Mouse (Mus musculus) frontal cortex, adult 2 months (tissue): Measurements from ENCODE around the gene Mn1. TPM values are rescaled to one million over a fixed set of nuclear protein-coding genes. Genes with fewer than 3 reads are reported as not detected.

Experiments used
- DNase-seq, 2 experiments: peaks; one replicate each; pipeline ENCODE4 v3.0.0; 2022; ENCODE audit warnings: low spot score in 1 of 2; ENCODE audit errors: extremely low spot score in 1 of 2
- polyA plus RNA-seq: library from polyadenylated mRNA; depleted of rRNA; stranded (reverse); fragments of >200 nt; gene quantifications from 2 replicates; pipeline ENCODE4 v1.2.3, GENCODE M21; 2012

Gene Mn1
- polyA plus RNA-seq, 1 experiment: 12.7 TPM

DNA sequence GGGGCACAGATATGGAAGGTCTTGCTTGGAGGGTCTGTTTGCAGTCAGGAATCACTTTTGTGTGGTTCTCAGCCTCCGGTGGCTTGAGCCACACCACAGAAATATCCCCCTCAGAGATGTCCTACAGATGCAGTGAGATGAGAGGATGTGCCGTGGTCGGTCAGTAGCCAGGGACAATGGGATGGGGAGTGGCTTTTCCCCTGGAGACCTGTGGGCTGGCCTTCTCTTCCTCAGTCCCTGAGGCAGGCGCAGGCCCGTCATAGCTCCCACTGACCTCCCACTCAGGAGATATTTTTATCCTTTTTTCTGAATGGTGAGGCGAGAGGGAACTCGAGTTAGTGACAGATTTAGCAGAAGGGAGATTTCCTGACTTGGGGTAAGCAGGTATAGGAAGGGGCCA is 12.6 kb downstream of the Mn1 start:
- DNase-seq: peak in 1 of 2 experiments; percentile 68

DNA sequence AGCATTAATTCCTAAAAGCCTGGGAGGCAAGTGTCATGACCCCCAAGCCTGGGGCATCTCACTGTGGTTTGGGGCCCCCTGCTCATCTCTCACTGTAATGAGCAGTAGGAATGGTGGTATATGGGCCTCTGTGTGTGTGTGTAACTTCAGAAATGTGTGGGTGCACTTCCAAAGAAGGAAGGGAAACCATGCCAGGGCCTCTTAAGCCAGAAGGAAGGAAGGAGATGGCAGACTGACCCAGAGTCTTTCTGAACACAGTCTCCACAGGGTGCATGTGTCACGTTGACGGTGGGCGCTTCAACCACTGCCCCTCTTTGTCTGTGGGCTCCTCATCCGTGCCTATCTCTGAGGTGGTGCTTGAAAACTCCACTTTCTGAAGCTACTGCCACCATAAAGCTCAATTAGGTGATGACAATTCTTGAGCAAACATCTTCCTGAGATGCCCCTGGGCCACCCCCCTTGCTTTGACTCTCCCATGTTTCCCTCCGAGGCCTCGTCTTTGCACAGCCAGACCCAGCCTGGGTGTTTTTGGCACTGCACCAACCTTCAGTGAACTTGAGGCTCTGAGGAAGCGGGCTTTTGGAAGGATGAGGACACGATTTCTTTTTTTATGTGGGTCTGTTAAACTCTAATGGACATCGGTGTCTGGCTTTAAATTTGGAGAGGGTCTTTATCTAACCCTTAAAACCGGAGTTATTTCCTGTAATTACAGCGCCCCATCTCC is 14.0 kb downstream of the Mn1 start:
- no peak for DNase-seq

DNA sequence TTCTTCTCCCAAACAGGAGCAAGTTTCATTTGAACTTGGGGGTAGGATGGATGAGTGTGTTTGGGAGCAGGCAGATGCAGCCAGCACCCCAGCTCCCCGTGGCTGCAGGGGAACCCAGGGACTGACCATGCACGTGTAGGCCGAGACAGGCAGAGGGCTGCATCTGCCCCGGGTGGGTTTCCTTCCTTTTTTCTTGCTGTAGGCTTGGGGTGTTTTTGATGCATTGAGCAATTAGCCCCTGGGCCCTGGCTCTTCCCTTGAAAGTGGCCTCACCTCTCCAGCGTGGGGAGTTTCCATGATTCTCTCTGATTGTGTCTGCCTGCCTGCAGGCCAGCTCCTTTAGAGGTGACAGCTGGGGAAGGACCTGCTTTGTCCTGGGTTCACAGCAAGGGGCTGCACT is 15.7 kb downstream of the Mn1 start:
- no peak for DNase-seq

DNA sequence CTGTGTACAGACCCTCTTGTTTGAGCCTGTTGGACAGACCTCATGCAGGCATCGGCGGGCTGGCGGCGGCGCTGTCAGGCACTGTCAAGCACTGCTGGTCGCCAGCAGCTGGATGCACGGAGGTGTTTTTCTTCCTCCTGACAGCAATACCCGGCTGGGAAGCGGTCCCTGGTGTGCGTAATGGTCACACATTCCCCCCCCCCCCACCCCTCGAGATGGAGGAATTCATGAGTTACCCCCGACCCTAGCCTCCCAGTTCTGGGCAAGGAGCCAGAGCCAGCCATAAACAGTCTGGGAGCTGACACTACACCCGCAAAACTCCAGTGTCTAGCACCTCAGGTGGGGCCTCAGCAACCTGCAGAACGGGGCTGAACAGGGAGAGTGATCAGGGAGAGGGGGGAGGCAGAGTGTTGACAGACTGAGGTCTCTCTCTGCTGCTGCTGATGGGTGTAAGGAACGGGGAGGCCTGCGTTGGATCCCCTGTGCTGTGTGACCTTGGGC is 17.2 kb downstream of the Mn1 start:
- no peak for DNase-seq

DNA sequence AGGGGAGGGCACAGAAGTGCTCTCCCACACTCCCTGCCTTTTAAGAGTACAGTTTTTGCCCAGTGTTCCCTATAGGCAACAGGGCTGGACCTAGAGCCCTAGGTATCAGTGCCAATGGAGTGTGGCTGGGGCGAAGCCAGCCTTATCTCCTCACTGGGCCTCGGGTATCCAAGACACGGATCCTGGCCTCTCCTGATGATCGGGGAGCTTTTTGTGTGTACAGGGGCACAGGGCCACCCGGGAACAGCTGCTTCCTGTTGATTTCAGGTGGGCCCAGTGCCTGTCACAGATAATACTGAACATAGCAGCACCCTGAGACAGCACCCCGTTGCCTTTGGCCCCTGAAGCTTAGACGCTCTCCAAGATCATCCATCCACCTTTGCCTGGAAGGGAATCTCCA is 19.1 kb downstream of the Mn1 start:
- DNase-seq: no peak

DNA sequence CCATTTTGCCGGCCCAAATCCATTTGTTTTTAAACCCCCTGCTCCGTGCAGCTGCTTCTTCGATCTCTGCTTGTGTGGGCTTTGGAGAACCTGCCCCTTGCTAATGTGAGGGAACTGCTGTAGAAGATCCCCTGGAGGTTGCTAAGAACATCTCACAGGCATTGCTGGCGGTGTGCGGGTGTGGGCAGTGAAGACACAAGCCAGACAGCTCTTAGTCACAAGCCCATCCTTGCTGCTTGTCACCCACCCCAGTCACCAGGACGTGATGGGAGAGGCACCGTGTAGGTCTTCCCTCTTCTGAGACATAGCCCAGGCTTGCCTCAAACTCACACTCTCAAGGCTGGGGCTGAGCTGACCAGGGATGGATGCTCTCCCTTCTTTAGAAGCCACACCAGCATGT is 20.0 kb downstream of the Mn1 start:
- DNase-seq: peak; percentile 64 to 73

DNA sequence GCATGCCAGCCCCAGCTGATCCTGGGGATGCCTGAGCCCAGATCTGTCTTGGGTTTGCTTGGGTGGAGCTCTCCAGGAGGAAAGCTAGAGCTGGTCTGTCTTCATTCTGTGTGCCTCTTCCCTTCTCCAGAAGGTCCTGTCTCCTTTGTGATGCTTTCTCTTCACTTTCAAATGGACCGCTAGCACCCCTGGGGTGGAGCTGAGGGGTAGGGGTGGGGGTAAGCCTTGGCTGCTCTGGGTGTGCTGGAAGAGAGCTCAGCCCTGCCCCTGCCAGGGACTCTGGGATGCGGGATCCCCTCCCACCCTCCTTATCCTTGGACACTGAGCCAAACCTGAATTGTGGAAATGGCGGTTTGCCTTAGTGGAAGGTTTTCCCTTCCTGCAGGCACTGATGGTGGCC is 21.2 kb downstream of the Mn1 start:
- no peak for DNase-seq

DNA sequence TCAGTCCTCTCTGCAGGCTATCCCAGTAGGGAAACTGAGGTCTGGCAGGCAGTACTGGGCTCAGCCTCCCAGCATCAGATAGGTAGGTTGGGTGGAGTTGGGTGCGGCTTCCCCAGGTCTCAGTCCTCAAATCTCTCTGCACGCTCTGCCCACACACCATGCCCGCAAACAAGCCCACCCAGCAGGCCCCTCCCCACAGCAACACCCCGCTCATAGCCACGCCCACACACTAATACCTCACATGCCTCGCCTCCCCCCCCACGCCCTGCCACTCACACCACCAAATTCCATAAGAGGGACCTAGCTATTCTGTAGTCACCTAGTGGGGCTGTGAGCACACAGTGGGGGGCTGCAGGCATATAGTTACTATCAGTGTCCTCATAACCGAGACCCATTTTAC is 21.7 kb downstream of the Mn1 start:
- DNase-seq: no peak

DNA sequence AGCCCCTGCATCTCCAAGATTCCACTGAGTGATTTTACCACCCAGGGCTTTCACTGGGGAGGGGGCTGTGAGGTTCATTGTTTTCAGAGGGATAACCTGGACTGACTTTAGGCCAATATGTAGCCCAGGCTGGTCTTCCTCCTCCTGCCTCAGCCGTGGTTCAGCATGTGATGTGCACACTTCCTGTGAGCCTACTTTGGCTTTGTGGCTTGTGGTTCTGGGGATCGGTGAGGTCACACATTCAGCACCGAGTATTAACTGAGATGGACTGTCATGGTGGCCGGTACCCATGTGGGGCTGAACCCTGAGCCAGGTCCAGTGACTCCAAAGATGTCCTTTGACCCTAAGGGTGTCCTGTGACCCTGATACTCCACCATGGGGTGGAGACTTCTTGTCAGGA is 23.1 kb downstream of the Mn1 start:
- DNase-seq: no peak

DNA sequence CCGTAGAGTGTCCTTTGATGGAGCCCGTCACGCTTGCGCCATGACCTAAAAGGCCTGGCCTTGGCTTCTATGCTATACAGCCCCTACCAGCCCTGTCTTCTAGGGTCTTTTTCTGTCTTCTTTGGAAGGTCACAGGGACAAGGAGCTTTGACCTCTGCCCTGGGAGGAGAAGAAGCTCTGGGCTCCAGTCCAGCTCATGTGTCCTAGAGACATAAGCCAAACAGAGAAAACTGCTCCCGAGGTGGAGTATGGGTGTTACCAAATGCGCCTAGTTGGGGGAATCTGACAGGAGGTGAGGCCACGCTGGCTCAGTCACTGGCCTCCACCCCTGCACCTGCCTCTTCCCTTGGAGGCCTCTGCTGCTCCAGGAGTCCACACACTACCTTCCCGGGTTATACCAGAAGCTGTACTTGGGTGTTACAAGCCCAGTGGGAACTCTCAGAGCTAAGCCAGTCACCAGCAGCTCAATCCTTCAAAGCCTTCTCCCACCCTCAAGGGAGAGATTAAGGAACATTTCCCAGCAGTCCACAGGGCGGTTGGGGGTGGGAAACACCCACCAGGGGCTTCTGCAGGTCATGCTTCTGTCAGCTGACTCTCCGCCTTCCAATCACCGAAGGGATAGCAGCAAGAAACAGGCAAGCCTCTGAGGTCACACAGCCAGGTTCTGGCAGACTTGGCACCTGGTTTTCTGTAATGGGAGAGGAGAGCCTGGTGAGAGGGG is 25.1 kb downstream of the Mn1 start:
- DNase-seq: no peak

DNA sequence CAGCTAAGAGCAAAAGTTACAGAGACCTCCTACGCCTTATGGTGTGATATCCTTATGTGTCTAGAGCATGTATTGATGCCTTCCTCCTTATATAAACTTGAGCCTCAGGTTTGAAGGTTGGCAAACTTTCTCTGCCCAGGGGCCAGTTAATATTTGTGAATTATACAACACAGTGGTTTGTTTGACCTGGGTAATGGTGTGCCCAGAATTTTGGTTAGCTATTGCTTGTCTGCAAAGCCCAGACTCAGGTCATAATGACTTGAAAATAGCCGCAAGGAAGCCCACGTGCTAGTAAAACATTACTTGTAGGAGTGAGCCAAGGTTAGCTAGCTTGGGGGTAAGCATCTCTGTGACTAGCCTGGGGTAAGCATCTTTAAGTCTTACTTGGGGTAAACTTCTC is 26.5 kb downstream of the Mn1 start:
- DNase-seq: no peak

DNA sequence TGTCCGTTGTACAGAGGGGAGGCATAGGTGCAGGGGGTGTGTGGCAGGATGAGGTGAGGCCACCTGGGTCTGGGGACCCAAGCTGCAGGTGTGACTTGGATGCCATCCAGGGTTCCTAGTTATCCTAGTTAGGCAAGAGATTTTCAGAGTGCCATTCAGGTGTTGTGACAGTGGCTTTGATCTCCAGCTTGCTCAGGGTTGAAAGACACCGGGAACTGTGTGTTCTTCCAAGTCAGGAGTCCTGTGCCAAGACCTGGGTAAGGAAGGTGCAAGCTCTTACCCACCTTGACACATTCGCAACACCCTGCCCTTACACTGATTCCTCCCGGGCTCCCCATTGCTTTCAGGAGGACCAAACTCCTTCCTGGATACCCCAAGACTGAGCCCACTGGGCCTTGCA is 27.2 kb downstream of the Mn1 start:
- DNase-seq: no peak

DNA sequence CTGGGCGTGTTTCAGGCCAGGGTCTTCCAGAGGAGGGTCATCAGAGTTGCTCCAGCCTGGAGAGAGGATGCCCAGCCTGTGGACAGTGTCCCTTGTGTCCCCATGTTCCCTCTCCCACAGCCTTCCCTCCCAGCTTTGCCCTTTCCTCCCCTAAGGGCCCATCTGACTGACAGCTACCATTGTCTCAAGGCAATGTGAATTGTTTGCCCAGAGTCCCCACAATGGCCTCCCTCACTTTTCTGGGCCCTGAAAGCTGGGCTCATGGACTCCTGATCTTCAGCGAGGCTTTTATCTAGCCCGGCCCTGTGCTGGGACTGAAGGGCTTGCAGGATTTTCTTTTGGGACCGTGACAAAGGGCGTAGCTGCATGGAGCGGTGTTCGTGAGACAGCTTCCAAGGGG is 29.5 kb downstream of the Mn1 start:
- no peak for DNase-seq

DNA sequence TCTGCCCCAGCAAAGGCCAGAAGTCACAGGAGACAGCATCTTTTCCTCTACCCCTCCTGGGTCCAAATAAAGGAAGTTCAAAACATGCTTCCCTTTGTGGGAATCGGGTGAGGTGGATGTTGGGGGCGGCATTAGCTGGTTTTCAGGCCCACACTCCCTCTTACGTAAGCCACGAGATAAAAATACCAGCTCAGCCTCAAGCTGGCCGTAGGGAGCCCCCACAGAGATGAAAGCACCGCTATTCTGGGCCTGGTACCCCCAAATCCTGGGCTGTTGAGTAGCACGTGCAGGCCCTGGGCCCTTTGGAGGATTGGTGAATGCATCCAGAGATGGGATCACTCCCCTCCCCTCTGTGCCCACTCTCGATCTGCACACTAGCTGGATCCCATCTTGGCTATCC is 32.5 kb downstream of the Mn1 start:
- DNase-seq: peak; percentile 53 to 82

DNA sequence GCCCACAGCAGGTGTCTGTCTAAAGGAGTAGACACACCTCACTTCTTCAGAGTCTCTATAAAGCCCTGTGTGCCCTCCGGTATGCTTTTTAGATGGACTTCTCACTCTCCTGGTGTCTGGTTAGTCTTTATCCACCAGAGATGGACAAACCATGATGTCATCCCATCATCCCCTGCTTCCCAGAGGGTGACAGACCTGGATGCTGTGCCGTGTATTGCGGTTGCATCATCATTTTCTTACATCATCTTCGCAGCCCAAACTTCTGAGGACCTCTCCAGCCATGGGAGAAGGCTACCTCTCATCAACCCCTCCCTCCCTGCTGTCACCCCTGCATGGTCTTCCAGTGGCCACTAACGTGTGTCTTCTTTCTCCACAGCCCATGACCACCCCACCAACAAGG is 37.1 kb downstream of the Mn1 start:
- DNase-seq: no peak

DNA sequence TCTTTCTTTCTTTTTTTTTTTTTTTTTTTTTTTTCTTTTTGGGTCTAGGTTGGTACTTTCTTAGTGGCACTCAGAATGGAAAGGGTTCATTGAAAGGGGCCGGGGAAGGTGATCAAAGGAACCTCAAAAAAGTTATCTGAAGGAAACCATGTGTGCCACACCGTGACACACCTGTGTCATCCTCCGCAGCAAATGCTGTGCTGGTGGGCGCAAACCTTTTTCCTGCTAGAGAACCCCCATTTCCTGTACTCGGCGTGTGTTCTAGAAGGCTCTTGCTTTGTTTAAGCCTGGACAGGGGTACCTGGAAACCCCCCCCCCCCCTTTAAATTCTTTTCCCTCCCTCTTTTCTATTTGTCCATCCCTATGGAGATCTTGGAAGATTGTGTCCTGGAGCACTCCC is 37.7 kb downstream of the Mn1 start:
- DNase-seq: no peak

DNA sequence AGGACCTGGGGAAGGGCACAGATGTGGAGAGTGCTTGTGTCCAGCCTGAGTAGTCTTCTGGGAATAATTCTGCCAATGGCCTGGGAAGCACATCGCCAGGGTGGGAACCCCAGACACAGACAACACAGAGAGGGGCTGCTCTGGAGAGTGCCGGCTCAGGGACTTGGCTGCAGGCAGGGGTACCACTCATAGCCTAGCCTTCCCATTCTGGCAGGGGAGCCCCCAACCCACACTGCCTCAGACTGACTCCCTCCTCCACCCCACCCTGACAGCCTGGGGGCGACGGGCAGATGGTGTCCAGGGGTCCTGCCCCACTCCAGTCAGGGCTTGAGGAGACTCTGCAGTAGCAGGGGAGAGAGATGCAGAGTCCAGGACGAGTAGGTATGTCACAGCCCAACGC is 41.5 kb downstream of the Mn1 start:
- no peak for DNase-seq

DNA sequence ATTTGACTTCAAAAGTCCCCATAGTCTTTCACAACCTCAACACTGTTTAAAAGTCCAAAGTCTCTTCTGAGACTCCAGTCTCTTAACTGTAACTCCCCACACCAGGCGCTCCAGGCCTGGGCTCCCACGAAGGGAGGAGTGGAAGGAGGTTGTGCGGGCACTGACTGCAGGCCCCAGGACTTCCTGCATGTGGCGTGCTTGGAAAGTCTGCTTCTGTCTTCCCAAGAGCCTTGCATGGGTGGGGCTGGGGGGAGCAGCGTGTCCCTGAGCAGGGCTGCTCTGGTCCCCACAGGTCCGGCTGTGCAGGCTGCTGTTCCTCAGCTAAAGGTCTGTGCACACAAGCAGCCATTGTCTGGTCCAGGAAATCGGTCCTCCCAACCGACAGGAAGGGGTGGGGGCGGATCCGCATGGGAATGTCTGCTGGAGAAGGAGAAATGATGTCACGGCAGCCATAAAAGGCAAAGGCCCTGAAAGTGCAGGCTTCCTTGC is 48.7 kb downstream of the Mn1 start:
- DNase-seq: peak in 1 of 2 experiments; percentile 45

DNA sequence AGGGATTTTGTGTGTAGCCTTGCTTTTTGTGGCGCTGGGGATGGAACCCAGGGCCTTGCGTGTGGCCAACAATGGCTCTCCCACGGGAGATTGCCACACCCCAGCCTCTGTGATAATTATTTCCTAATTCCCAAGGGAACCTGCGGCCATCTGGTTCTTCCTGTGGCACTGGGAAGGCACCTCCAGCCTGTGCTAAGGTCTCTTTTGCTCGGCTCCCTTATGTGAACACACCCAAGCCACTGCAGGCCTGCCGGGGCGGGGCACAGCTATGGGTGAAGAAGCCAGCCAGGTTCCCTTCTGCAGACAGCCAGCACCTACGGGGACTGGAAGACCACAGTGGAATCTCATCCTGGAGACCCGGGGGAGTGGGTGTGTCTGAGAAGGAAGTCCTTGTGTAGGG is 49.3 kb downstream of the Mn1 start:
- no peak for DNase-seq

DNA sequence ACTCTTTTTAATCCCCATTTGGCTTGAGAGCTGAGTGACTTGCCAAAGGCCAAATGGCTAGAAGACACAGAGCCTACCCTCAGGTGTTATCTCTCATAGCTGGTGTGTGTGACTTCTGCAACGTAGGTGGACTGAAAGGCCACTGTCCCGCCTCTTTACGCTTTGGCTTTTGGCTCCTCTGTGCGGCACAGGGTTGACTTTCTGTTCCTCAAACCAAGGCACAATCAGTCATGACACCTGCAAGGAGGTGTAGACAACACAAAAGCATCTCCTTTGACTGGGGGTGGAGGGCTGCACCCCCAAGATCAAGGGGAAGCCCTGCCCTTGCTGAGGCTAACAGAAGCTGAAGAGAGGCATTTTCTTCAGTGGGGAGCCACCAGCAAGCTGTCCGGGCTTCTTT is 50.5 kb downstream of the Mn1 start:
- no peak for DNase-seq

DNA sequence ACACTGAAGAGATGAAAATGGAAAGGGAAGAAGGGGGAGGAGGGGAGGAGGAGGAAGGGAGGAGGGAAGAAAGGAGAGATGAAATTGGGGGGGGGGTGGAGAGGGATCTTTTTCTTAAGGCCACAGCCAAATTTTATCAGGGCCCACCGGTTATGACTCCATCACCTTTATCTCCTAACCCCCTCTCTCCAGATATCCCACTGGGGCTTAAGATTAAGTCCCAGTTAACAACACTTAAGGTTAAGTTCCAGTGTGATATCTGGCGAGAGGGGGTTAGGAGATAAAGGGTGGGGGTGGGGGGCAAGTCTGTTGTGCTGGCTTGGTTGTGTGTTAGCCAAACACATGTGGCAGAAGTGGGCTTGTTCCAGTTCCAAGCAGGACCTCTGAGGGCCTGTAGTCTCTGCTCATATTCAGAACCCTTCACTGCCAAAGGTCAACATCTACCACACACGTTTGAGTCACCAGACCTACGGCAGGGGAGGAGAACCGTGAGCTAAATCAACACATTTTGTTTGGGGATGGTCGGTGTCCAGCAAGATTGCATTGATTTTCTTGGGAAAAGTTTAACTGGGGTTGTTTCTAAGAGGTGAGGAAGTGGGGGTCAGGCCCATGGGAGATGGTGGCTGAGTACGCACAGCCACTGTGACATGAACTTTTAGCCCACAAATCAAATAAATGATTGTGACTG is 52.2 kb downstream of the Mn1 start:
- DNase-seq: no peak

DNA sequence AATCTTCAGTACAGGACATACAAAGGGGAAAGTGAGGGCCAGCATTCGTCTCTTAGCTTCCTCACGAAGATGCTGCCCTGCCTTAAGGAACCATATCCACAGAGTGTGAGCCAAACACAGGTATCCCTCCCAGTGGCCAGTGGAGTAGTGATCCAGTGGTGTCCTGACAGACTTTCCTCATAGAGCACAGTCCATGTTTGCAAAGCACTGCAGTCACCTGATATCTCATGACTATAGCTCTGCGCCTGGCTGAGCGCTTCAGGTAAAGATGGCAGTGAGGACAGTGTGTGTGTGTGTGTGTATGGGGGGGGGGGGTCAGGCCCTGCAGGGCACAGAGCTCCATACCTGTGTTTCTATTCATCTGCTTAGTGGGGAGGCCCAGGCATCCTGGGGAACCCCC is 53.7 kb downstream of the Mn1 start:
- no peak for DNase-seq
